Mouse (Mus musculus) olfactory bulb, adult 2 months (tissue): Measurements from ENCODE around the gene Krtap19-1.

Experiments
- CTCF ChIP-seq: fragments of 200-500 bp; IDR thresholded peaks from 2 replicates; pipeline ENCODE4 v1.5.1; 2012; ENCODE audit warnings: low read depth, mild to moderate bottlenecking, low read length, moderate library complexity; ENCODE audit not compliant: insufficient read depth
- POLR2A ChIP-seq: fragments of 200-500 bp; IDR thresholded peaks from 2 replicates; pipeline ENCODE4 v1.6.1; 2012; ENCODE audit warnings: mild to moderate bottlenecking, low read depth, low read length, moderate library complexity; ENCODE audit not compliant: insufficient read depth

DNA sequence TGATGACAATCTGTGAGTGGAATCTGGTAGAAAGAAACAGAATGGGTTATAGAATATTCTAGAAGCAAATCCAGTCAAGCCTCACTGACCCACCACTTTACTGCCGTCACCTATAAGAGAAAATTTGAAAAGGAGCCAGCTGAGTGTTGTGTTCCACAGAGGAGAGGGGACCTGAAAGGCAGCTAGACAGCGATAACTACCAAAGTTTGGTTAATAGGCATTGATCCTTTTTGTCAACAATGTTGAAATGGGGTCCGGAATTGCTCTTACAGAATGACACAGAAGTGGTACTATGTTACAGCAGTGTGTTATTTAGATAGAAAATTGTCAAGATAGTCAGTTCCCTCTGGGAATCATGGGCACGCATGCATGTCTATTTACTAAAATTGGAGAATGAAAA is 20.7 kb downstream of the Krtap19-1 start:
- TF ChIP-seq POLR2A (no peak), CTCF (no peak)
